Mouse (Mus musculus) testis, adult 2 months (tissue): ENCODE measurements around the gene Hipk1. TPM values are rescaled to one million over a fixed set of nuclear protein-coding genes. Genes with fewer than 3 reads are reported as not detected.

Source experiments
- H3K27ac ChIP-seq: fragments of 200-500 bp; 2 replicates; pipeline ENCODE4 v1.5.1; 2012; ENCODE audit warnings: low read depth, low read length; ENCODE audit not compliant: control insufficient read depth, insufficient read depth
- H3K27me3 ChIP-seq: fragments of 200-500 bp; 2 replicates; pipeline ENCODE4 v1.6.1; 2012; ENCODE audit warnings: mild to moderate bottlenecking, low read length, moderate library complexity; ENCODE audit not compliant: control insufficient read depth, insufficient read depth
- H3K36me3 ChIP-seq: fragments of 200-500 bp; 2 replicates; pipeline ENCODE4 v1.6.1; 2012; ENCODE audit warnings: mild to moderate bottlenecking, low read length; ENCODE audit not compliant: control insufficient read depth, insufficient read depth
- H3K4me1 ChIP-seq: fragments of 200-500 bp; 2 replicates; pipeline ENCODE4 v1.6.1; 2012; ENCODE audit warnings: low read length; ENCODE audit not compliant: control insufficient read depth, insufficient read depth
- H3K4me3 ChIP-seq: fragments of 200-500 bp; 2 replicates; pipeline ENCODE4 v1.5.1; 2012; ENCODE audit warnings: low read depth, mild to moderate bottlenecking, low read length, moderate library complexity, mixed read lengths; ENCODE audit not compliant: control insufficient read depth
- CTCF ChIP-seq: fragments of 200-500 bp; IDR thresholded peaks from 2 replicates; pipeline ENCODE4 v1.5.1; 2012; ENCODE audit warnings: low read depth, mild to moderate bottlenecking, inconsistent platforms, low read length, moderate library complexity; ENCODE audit not compliant: control insufficient read depth, insufficient read depth, insufficient replicate concordance
- POLR2A ChIP-seq: fragments of 200-500 bp; IDR thresholded peaks from 2 replicates; pipeline ENCODE4 v1.6.1; 2012; ENCODE audit warnings: low read depth, mild to moderate bottlenecking, inconsistent platforms, low read length, moderate library complexity; ENCODE audit not compliant: control insufficient read depth
- polyA plus RNA-seq: library from polyadenylated mRNA; depleted of rRNA; stranded (reverse); fragments of >200 nt; gene quantifications from 2 replicates; pipeline ENCODE4 v1.2.3, GENCODE M21; 2012

Hipk1 gene
- polyA plus RNA-seq, 1 experiment: 224 TPM

DNA sequence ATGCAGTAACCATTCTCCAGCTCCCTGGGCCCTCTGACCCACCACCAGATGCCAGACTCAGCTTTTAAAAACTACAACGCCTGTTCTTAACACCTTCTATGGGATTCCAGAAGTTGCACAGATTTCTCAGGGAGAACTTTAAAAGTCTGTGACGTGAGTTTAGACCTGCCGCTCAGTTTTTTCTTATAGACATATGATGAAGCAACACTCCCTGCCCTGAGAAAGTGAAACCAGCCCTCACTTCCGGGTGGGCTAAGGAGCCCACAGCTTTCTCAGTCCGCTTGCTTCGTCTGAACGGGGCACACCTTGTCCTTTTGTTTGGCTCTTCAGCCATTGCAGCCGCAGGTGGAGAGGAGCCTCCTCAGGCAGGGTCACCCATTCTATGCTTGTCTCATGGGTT lies 76.4 kb downstream of the Hipk1 start:
- no peak overlapping the region for H3K4me3 ChIP-seq
- no peaks in the 10 kb centered on the region for H3K36me3 ChIP-seq
- TF ChIP-seq CTCF (no peak), POLR2A (no peak)
- no peaks in the 10 kb centered on the region for H3K27me3 ChIP-seq
- peaks cover 5% of the 10 kb centered on the region for H3K4me1 ChIP-seq
- no peak overlapping the region for H3K27ac ChIP-seq

- no peaks in the 10 kb centered on the region for H3K27me3 ChIP-seq
- H3K4me3 ChIP-seq: no peak overlapping the region
- TF ChIP-seq POLR2A (no peak), CTCF (no peak)
- no peaks in the 10 kb centered on the region for H3K36me3 ChIP-seq
- H3K4me1 ChIP-seq: peaks cover 5% of the 10 kb centered on the region
- H3K27ac ChIP-seq: no peak overlapping the region
These were observed 77.0 kb downstream of the Hipk1 start for GRCm38 (mm10) chr3:103714236-103714875.

- Histone ChIP-seq H3K4me1 (peaks cover 5% of the 10 kb centered on the region; the same call in 1 of the 2 replicates), H3K27ac (no peak overlapping the region), H3K27me3 (no peaks in the 10 kb centered on the region), H3K4me3 (no peak overlapping the region), H3K36me3 (no peaks in the 10 kb centered on the region)
- TF ChIP-seq CTCF: no peak
- TF ChIP-seq POLR2A: no peak
These were observed 79.2 kb downstream of the Hipk1 start for GRCm38 (mm10) chr3:103712196-103712595.

- TF ChIP-seq CTCF: no peak
- no peak for TF ChIP-seq POLR2A
These were observed 81.8 kb downstream of the Hipk1 start for GRCm38 (mm10) chr3:103709470-103710040.

DNA sequence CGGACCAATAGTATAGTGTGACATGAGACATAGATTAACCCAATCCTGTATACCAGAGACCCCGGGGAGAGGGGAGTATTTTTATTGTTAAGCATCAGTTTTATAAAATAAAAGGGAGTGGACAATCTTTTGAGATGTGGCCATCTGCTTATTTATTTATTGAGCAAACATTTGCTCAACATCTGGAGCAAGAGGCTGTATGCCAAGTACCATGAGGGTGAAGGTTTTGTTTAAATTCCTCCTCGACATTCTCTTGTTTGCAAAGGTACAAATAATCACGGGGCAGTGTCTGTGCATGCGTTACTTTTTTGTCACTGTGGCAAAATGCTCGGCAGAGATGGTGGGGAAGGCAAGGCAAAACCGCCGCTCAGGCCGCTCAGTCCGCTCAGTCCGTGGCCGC lies 85.9 kb downstream of the Hipk1 start:
- no peaks in the 10 kb centered on the region for H3K27me3 ChIP-seq

More at GRCm38 (mm10) chr3:103709470-103710040, 81.8 kb downstream of the Hipk1 start:
- no peaks in the 10 kb centered on the region for H3K27me3 ChIP-seq
- peaks cover 4% of the 10 kb centered on the region; the same call in 1 of the 2 replicates for H3K4me1 ChIP-seq
- H3K36me3 ChIP-seq: no peaks in the 10 kb centered on the region
- H3K4me3 ChIP-seq: no peak overlapping the region
- no peak overlapping the region for H3K27ac ChIP-seq

DNA sequence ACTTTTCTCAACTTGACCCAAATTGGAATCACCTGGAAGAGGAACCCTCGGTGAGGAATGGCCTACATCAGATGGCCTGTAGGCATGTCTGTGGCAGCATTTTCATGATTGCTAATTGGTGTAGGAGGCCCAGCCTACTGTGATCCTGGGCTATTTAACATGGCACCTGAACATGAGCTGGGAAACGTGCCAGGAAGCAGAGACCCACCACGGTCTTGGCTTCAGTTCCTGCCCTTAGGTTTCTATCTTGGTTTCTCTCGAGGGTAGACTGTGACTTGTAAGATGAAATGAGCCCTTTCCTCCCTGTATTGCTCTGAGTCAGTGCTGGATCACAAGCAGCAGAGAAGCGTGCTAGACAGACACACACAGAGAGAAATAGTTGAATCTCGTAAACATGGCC lies 86.7 kb downstream of the Hipk1 start:
- Histone ChIP-seq H3K27ac (no peak overlapping the region), H3K4me3 (no peak overlapping the region), H3K27me3 (no peaks in the 10 kb centered on the region), H3K4me1 (0 out of 2 replicates have a peak, but pooled peaks cover 4% of the 10 kb centered on the region), H3K36me3 (no peaks in the 10 kb centered on the region)
- TF ChIP-seq CTCF (no peak), POLR2A (no peak)

More for the DNA sequence above, 85.9 kb downstream of the Hipk1 start:
- Histone ChIP-seq H3K4me1 (0 out of 2 replicates have a peak, but pooled peaks cover 4% of the 10 kb centered on the region), H3K27ac (no peak overlapping the region), H3K36me3 (no peaks in the 10 kb centered on the region), H3K4me3 (no peak overlapping the region)
- TF ChIP-seq POLR2A (no peak), CTCF (no peak)

GRCm38 (mm10) chr3:103696388-103696925 lies 94.9 kb downstream of the Hipk1 start:
- Histone ChIP-seq H3K4me3 (no peak overlapping the region), H3K27ac (no peak overlapping the region), H3K4me1 (no peaks in the 10 kb centered on the region), H3K36me3 (no peaks in the 10 kb centered on the region), H3K27me3 (no peaks in the 10 kb centered on the region)
- no peak for TF ChIP-seq POLR2A
- no peak for TF ChIP-seq CTCF
